Mouse (Mus musculus) limb, embryonic 14.5 days (tissue): Measurements from ENCODE around the gene Vmn1r1. TPM values are rescaled to one million over a fixed set of nuclear protein-coding genes. Genes with fewer than 3 reads are reported as not detected.

Experiments
- ATAC-seq: fragments of 200-750 bp; cut with Nextera tagmentation; 2 replicates; pipeline ENCODE4 v1.8.0; 2017; ENCODE audit warnings: low read depth, moderate number of reproducible peaks, moderate TSS enrichment; ENCODE audit not compliant: low FRiP score
- DNase-seq: peaks from one replicate; pipeline ENCODE4 v3.0.0-alpha.2; 2015; ENCODE audit warnings: low spot score
- H3K27ac ChIP-seq: fragments of 300-500 bp; sonication (generic); replicated peaks from 2 replicates; pipeline ENCODE4 v1.5.1; 2014; ENCODE audit warnings: low read depth, mild to moderate bottlenecking, low read length, moderate library complexity, mixed read lengths
- H3K27me3 ChIP-seq: fragments of 300-500 bp; sonication (generic); 2 replicates; pipeline ENCODE4 v1.6.1; 2014; ENCODE audit warnings: low read length, mixed read lengths; ENCODE audit not compliant: control insufficient read depth, insufficient read depth
- H3K36me3 ChIP-seq: fragments of 300-500 bp; sonication (generic); 2 replicates; pipeline ENCODE4 v1.6.1; 2014; ENCODE audit warnings: mild to moderate bottlenecking, low read length, moderate library complexity, mixed read lengths; ENCODE audit not compliant: control insufficient read depth, insufficient read depth
- H3K4me1 ChIP-seq: fragments of 300-500 bp; sonication (generic); 2 replicates; pipeline ENCODE4 v1.6.1; 2014; ENCODE audit warnings: antibody characterized with exemption, low read length, mixed read lengths; ENCODE audit not compliant: control insufficient read depth, insufficient read depth
- H3K4me2 ChIP-seq: fragments of 300-500 bp; sonication (generic); replicated peaks from 2 replicates; pipeline ENCODE4 v1.6.1; 2014; ENCODE audit warnings: low read depth, mild to moderate bottlenecking, low read length, moderate library complexity; ENCODE audit not compliant: severe bottlenecking
- H3K4me3 ChIP-seq: fragments of 300-500 bp; sonication (generic); replicated peaks from 2 replicates; pipeline ENCODE4 v1.5.1; 2014; ENCODE audit warnings: low read length
- H3K9ac ChIP-seq: fragments of 300-500 bp; sonication (generic); 2 replicates; pipeline ENCODE4 v1.6.1; 2014; ENCODE audit warnings: mild to moderate bottlenecking, low read depth, low read length, moderate library complexity; ENCODE audit not compliant: severe bottlenecking
- H3K9me3 ChIP-seq: fragments of 300-500 bp; sonication (generic); 2 replicates; pipeline ENCODE4 v1.6.1; 2016; ENCODE audit warnings: low read length; ENCODE audit not compliant: control insufficient read depth
- POLR2A ChIP-seq: fragments of 200-500 bp; IDR thresholded peaks from 2 replicates; pipeline ENCODE4 v1.8.0; 2012; ENCODE audit warnings: inconsistent platforms, mild to moderate bottlenecking, moderate library complexity, borderline replicate concordance; ENCODE audit not compliant: insufficient read depth, insufficient read length; ENCODE audit errors: extremely low read depth
- WGBS: fragments of 180-500 bp; shearing (Covaris S2); extraction: QIAGEN DNeasy Blood & Tissue Kit; methylation state at CpG from one replicate; pipeline ENCODE4 v1.1.7; 2014; 5-methylcytosine and 5-hydroxymethylcytosine counted together
- polyA plus RNA-seq, 2 experiments: library from polyadenylated mRNA; depleted of rRNA in 1 of 2; stranded (reverse) in 1 of 2; unstranded in 1 of 2; fragments of >200 nt; fragmentation: Nextera tagmentation in 1 of 2; extraction: Ambion mirVana in 1 of 2; gene quantifications; 2 replicates each; pipeline versions ENCODE4 v1.2.1 to v1.2.3; 2012 to 2014

Vmn1r1 gene
- polyA plus RNA-seq, 2 experiments, result 0.03 TPM; not detected in 1

- DNase-seq (peak; percentile 25), ATAC-seq (no peak; the same call in 1 of the 2 replicates)
- Histone ChIP-seq H3K4me3 (no peak overlapping the region), H3K27ac (no peak overlapping the region), H3K36me3 (no peaks in the 10 kb centered on the region), H3K4me2 (no peak overlapping the region), H3K4me1 (no peaks in the 10 kb centered on the region), H3K9ac (no peak overlapping the region), H3K27me3 (no peaks in the 10 kb centered on the region), H3K9me3 (no peaks in the 10 kb centered on the region)
- 19% methylated on average over 5 of the region's 5 CpGs for WGBS
- TF ChIP-seq POLR2A, result no peak
These were observed 18.7 kb downstream of the Vmn1r1 start for GRCm38 (mm10) chr1:182145546-182145945.

- no peak for TF ChIP-seq POLR2A
- Histone ChIP-seq H3K9ac (no peak overlapping the region), H3K27me3 (no peaks in the 10 kb centered on the region), H3K36me3 (no peaks in the 10 kb centered on the region), H3K4me3 (no peak overlapping the region), H3K4me1 (no peaks in the 10 kb centered on the region), H3K4me2 (no peak overlapping the region), H3K9me3 (no peaks in the 10 kb centered on the region), H3K27ac (no peak overlapping the region)
- ATAC-seq (no peak), DNase-seq (no peak)
- 81% methylated on average over 8 of the region's 8 CpGs for WGBS
These were observed 21.0 kb downstream of the Vmn1r1 start for GRCm38 (mm10) chr1:182143288-182143687.

DNA sequence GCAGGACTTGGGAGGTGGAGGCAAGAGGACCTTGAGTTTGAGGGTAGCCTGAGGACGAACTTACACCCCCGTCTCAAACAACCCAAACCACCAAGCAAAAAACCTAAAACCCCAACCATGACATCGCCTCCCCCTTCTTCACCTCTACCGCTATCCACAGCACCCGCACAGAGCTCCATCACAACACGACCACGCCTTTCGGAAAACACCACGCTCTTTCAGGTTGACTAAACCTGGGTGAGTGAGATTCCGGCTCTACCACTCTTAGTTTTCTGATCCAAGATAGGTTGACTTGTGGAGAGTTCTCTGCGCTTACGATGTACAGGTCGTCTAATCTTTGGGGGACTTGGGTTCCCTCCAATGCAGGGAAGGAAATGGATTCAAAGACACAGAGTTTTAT, 21.6 kb downstream of the Vmn1r1 start:
- TF ChIP-seq POLR2A, result no peak
- H3K27ac ChIP-seq, result no peak overlapping the region
- no peak overlapping the region for H3K4me2 ChIP-seq
- no peak for DNase-seq
- ATAC-seq, result no peak
- H3K4me3 ChIP-seq, result no peak overlapping the region
- no peaks in the 10 kb centered on the region for H3K27me3 ChIP-seq
- 94% methylated on average over 13 of the region's 13 CpGs for WGBS
- no peaks in the 10 kb centered on the region for H3K4me1 ChIP-seq
- H3K9me3 ChIP-seq, result no peaks in the 10 kb centered on the region
- H3K36me3 ChIP-seq, result no peaks in the 10 kb centered on the region
- H3K9ac ChIP-seq, result no peak overlapping the region

DNA sequence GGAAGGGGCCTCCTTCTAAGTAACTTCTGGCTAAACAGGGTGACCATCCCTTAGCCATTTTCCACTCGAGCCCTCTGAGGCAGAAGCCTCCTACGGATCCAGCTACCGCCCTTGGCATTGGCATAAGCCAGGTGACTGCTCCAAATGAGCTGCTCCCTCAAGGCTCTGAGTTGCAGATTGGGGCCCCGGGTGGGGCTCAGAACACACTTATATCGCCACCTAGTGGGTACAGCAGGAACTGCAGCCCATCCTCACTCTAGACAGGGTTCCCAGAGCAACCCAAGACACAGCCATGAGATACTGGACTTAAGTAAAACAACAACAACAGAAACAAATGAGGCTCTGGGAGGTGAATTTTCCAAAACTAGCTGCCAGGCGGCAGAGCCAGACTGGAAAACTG, 23.9 kb downstream of the Vmn1r1 start:
- ATAC-seq, result peak; percentile 78
- Histone ChIP-seq H3K9me3 (no peaks in the 10 kb centered on the region), H3K27ac (no peak overlapping the region), H3K4me3 (no peak overlapping the region), H3K4me1 (no peaks in the 10 kb centered on the region), H3K36me3 (no peaks in the 10 kb centered on the region), H3K9ac (no peak overlapping the region), H3K4me2 (no peak overlapping the region), H3K27me3 (no peaks in the 10 kb centered on the region)
- TF ChIP-seq POLR2A, result no peak
- DNase-seq, result peak; percentile 86
- WGBS, result 0% methylated on average over 6 of the region's 6 CpGs

DNA sequence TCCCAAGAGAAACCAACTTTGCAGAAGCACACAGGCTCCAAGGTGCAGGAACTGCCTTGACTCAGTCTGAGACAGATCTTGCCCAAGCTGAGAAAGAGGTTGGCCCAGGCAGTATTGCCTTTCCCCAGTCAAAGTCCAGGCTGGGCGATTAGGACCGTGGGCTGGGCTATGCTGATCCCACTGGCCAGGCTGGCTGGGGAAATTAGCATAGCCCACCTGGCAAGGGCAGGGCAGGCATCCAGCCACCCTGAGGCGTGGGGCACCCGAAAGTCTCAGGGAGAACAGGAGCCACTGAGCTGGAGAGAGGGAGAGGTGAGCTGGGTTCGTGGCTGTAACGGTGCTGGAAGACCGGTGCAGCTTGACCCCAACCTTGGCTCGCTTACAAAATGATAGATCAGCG, 24.3 kb downstream of the Vmn1r1 start:
- Histone ChIP-seq H3K4me3 (no peak overlapping the region), H3K27me3 (no peaks in the 10 kb centered on the region), H3K9ac (no peak overlapping the region), H3K9me3 (no peaks in the 10 kb centered on the region), H3K4me1 (no peaks in the 10 kb centered on the region), H3K4me2 (no peak overlapping the region), H3K27ac (no peak overlapping the region), H3K36me3 (no peaks in the 10 kb centered on the region)
- no peak for TF ChIP-seq POLR2A
- DNase-seq, result no peak
- 31% methylated on average over 9 of the region's 9 CpGs for WGBS
- ATAC-seq, result no peak

DNA sequence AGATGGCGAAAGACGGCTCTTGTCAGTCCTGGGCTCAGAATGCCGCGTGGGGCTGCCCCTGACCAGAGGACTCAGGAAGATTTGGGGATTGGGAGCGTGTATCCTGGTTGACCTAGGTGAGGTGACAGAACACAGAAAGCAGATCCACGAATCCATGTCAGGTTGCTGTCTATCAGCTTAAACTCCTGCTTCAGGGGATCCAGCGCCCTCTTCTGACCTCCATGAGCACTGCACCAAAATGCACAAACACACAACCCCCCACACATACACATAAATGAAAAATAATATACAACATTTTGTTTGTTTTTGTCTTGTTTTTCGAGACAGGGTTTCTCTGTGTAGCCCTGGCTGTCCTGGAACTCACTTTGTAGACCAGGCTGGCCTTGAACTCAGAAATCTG, 26.1 kb downstream of the Vmn1r1 start:
- DNase-seq (no peak), ATAC-seq (no peak)
- Histone ChIP-seq H3K27me3 (no peaks in the 10 kb centered on the region), H3K9ac (no peak overlapping the region), H3K36me3 (no peaks in the 10 kb centered on the region), H3K27ac (no peak overlapping the region), H3K4me1 (no peaks in the 10 kb centered on the region), H3K4me2 (no peak overlapping the region), H3K9me3 (no peaks in the 10 kb centered on the region), H3K4me3 (no peak overlapping the region)
- no peak for TF ChIP-seq POLR2A
- 68% methylated on average over 8 of the region's 8 CpGs for WGBS
